Mouse (Mus musculus): ENCODE measurements at regions not wholly inside any gene's neighbourhood (a gene's known extent, or its start where the extent isn't known, plus 50 kb on each side); places are given as distances from the start of the nearest gene placed in this dataset.
A peak's percentile ranks its signal among the peaks of the same experiment; 100 is the strongest.

DNA sequence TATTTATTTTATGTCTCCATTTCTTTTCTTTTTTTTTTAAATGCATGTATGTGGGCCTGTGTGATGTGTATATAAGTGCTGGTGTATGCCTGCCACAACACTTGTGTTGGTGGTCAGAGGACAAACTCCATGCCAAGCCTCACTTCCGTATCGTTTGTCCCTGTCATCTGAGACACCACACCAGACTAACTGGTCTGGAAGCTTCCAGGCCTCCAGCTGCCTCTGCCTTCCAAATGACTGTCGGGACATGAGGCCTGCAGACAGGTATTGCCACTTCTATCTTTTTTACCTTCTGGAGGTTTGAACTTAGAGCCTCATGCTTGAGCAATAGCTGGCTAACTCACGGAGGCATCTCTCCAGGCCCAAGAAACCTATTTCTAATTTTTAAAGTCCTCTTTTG is 318.3 kb downstream of the Foxo1 start:
- Histone ChIP-seq H3K27me3 (no peaks in the 10 kb centered on the region), H3K4me3 (no peak overlapping the region), H3K4me1 (no peaks in the 10 kb centered on the region), H3K9me3 (0 out of 2 replicates have a peak, but pooled peaks cover 5% of the 10 kb centered on the region), H3K36me3 (no peaks in the 10 kb centered on the region), H3K27ac (replicated peaks) (no peak overlapping the region), H3K4me2 (replicated peaks) (no peak overlapping the region), H3K9ac (replicated peaks) (no peak overlapping the region)
- 93% methylated on average over 4 of the region's 4 CpGs for WGBS
- no peak for ATAC-seq (replicated peaks)

GRCm38 (mm10) chr3:52579917-52580316 is 311.8 kb downstream of the Foxo1 start:
- H3K4me3 ChIP-seq: no peak overlapping the region
- no peak overlapping the region for H3K4me2 ChIP-seq (replicated peaks)
- ATAC-seq (replicated peaks): no peak

DNA sequence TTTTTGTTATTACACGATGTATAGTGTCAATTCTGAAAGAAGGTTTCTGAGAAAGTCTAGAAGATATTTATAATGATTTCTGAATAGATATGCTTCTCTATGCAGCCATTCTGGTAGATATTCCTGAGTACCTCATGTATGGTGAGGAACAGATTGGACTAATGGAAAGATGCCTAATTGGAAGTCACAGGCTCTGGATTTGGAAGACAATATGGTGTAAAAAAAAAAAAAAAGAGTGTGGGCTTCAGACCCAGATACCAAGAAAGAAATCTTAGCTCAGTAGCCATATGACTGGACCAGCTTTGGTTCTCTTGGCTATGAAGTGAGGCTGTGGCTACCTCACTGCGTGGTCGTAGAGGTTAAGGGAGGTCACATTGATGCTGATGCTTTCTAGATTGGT is 311.0 kb downstream of the Foxo1 start:
- no peaks in the 10 kb centered on the region for H3K27me3 ChIP-seq
- no peaks in the 10 kb centered on the region for H3K36me3 ChIP-seq
- no peak overlapping the region for H3K27ac ChIP-seq (replicated peaks)
- no peaks in the 10 kb centered on the region for H3K9me3 ChIP-seq
- no peak for ATAC-seq (replicated peaks)
- H3K4me2 ChIP-seq (replicated peaks): no peak overlapping the region
- no peak overlapping the region for H3K4me3 ChIP-seq
- peaks cover 14% of the 10 kb centered on the region for H3K4me1 ChIP-seq
- 88% methylated on average over 3 of the region's 3 CpGs for whole genome bisulfite sequencing
- no peak overlapping the region for H3K9ac ChIP-seq (replicated peaks)

More at GRCm38 (mm10) chr3:52579917-52580316, 311.8 kb downstream of the Foxo1 start:
- H3K27me3 ChIP-seq: no peaks in the 10 kb centered on the region
- WGBS: 84% methylated on average over 3 of the region's 3 CpGs
- no peaks in the 10 kb centered on the region for H3K36me3 ChIP-seq
- H3K9ac ChIP-seq (replicated peaks): no peak overlapping the region
- H3K4me1 ChIP-seq: peaks cover 10% of the 10 kb centered on the region
- no peak overlapping the region for H3K27ac ChIP-seq (replicated peaks)
- H3K9me3 ChIP-seq: no peaks in the 10 kb centered on the region

- Histone ChIP-seq H3K4me1 (peaks cover 14% of the 10 kb centered on the region), H3K36me3 (no peaks in the 10 kb centered on the region), H3K4me2 (replicated peaks) (no peak overlapping the region), H3K9me3 (no peaks in the 10 kb centered on the region), H3K27ac (replicated peaks) (no peak overlapping the region), H3K27me3 (no peaks in the 10 kb centered on the region), H3K9ac (replicated peaks) (no peak overlapping the region), H3K4me3 (no peak overlapping the region)
- 57% methylated on average over 6 of the region's 6 CpGs for WGBS
- ATAC-seq (replicated peaks): no peak
Measured at GRCm38 (mm10) chr3:52576703-52577244, 308.6 kb downstream of the Foxo1 start.

DNA sequence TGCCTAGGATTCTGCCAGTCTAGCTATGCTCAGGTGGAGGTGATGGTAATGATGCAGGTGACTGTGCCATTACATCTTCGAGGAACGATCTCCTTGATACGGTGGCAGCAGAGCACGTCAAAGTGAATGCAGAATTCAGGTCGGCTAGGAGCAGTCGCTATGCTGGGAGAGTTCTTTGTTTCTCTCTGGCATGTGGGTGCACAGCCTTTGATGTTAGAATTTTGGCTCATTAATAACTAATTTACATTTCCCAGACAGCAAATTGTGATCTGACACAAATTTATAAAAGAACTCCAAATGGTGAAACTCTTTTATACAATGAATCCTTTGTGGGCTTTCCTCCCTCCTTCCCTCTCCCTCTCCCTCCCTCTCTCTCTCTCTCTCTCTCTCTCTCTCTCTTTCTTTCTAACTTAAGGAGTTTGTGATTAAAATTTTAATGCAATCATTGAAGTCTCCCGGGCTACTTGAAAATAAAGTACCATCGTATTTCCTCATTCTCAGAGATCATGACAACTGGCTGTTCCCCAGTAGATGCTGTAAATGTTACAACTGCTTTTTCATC is 307.2 kb downstream of the Foxo1 start:
- H3K9me3 ChIP-seq: no peaks in the 10 kb centered on the region
- H3K27me3 ChIP-seq: no peaks in the 10 kb centered on the region
- ATAC-seq (replicated peaks): peak; percentile 87
- WGBS: 12% methylated on average over 8 of the region's 8 CpGs
- H3K4me1 ChIP-seq: peaks cover 14% of the 10 kb centered on the region
- no peak overlapping the region for H3K4me2 ChIP-seq (replicated peaks)
- H3K9ac ChIP-seq (replicated peaks): no peak overlapping the region
- peak overlapping the region; percentile 82 for H3K27ac ChIP-seq (replicated peaks)
- H3K36me3 ChIP-seq: no peaks in the 10 kb centered on the region
- H3K4me3 ChIP-seq: no peak overlapping the region

GRCm38 (mm10) chr3:52574341-52574740 is 306.2 kb downstream of the Foxo1 start:
- Histone ChIP-seq H3K27ac (replicated peaks) (no peak overlapping the region), H3K4me2 (replicated peaks) (no peak overlapping the region), H3K9me3 (no peaks in the 10 kb centered on the region), H3K4me3 (no peak overlapping the region), H3K9ac (replicated peaks) (no peak overlapping the region), H3K4me1 (peaks cover 14% of the 10 kb centered on the region), H3K27me3 (no peaks in the 10 kb centered on the region), H3K36me3 (no peaks in the 10 kb centered on the region)
- 92% methylated on average over 6 of the region's 6 CpGs for WGBS
- no peak for ATAC-seq (replicated peaks)

DNA sequence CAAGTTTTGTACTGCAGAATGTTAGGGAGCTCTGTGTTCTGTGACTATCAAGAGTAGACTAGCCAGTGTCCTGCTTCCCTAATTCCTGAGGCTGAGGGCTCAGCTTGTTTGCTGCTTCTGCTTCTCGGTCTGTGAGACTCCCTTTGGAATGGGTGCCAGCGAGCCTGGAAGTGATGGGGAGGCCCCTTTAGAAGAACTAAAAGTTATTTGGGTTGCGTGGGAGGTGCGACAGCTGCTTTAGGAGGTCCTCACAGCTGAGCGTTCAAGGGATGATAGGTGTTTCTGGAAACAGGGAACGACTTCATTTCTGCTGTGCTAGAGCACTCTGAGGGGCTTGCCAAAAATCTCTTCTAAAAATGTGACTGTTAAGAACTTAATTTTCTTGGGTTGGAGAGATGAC is 305.7 kb downstream of the Foxo1 start:
- no peaks in the 10 kb centered on the region for H3K36me3 ChIP-seq
- no peak for ATAC-seq (replicated peaks)

DNA sequence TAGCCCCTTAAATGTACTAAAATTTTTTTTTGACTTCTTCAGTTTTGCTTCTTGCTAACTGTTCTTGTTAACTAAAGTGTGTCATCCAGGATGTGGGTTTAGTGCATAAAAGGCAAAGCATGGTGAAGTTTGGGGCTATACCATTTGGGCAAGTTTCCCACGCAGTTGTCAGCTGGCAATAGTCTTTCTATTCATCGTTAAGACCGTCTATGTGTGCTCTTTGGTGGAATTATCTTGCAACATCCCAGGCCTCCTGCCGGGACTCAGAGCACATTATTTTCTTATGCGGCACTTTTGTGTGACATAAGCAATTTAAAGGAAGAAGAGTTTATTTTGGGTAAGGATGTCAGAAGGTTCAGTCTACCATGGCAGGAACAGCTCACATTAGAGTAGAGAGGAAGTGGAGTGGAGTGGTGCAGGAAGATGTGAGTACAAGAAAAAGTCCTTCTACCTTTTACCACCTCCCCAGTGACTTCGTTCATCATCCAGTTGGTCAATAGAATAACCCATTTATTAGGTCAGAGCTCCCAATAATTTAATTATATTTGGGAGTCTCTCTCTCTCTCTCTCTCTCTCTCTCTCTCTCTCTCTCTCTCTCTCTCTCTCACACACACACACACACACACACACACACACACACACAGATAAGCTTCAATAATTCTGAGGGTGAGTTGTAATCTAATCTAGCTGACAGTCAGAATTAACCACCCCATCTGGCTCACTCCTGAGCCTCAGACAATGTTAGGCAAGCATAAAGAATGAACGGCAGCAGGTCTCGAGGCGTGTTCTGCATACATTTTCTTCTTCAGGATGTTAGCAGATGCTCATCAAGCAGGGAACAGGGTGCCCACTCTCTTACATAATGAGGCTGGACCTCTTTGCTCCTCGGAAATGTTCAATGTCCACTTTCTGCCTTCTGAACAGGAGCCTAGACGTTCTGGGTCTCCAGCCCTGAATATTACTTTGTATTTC is 304.7 kb downstream of the Foxo1 start:
- Histone ChIP-seq H3K27ac (replicated peaks) (no peak overlapping the region), H3K4me3 (no peak overlapping the region), H3K9ac (replicated peaks) (no peak overlapping the region), H3K36me3 (no peaks in the 10 kb centered on the region), H3K9me3 (no peaks in the 10 kb centered on the region), H3K4me1 (peaks cover 16% of the 10 kb centered on the region), H3K4me2 (replicated peaks) (no peak overlapping the region), H3K27me3 (no peaks in the 10 kb centered on the region)
- WGBS: 64% methylated on average over 11 of the region's 11 CpGs
- ATAC-seq (replicated peaks): no peak; the same call in 1 of the 2 replicates

More for the DNA sequence above, 305.7 kb downstream of the Foxo1 start:
- H3K27me3 ChIP-seq: no peaks in the 10 kb centered on the region
- peaks cover 16% of the 10 kb centered on the region for H3K4me1 ChIP-seq
- H3K9me3 ChIP-seq: no peaks in the 10 kb centered on the region
- H3K4me3 ChIP-seq: no peak overlapping the region
- 88% methylated on average over 6 of the region's 6 CpGs for WGBS
- H3K9ac ChIP-seq (replicated peaks): no peak overlapping the region
- H3K27ac ChIP-seq (replicated peaks): no peak overlapping the region
- H3K4me2 ChIP-seq (replicated peaks): no peak overlapping the region

DNA sequence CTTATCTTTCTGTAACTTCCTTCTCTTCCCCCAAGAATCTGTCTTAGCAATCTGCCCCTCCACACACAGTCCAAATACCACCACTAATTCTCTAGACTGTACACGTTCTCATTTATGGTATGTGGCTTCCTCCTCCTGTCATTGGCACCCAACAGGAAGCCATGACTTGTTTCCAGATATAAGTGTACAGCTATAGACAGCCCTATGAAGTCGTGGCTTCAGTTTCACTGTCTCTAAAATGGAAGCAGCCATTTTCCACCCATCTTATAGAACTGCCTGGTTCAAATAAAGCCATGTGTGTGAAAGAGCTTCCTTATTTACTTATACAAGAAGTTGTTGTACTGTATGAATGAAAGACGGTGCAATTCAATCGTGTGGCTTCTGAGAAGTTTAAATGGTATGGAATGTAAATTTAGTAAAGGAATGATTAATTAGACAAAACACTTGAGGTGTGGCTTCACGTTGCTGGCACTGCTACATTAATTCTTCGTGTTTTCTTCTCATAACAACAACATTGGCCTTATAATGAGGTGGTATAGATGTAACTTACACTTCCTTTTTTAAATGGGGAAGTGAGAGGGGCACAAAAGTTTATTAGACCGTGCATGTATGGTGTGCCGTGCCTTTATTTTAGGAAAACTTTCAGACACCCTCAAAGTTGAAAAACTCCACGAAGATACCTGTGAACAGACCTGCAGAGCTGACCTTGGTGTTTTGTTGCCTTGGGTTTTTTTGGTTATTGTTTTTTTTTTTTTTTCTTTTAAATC is 299.7 kb downstream of the Foxo1 start:
- no peaks in the 10 kb centered on the region for H3K27me3 ChIP-seq
- no peaks in the 10 kb centered on the region for H3K36me3 ChIP-seq
- no peak overlapping the region for H3K4me3 ChIP-seq
- ATAC-seq (replicated peaks): no peak
- H3K9ac ChIP-seq (replicated peaks): no peak overlapping the region
- H3K4me2 ChIP-seq (replicated peaks): no peak overlapping the region
- no peaks in the 10 kb centered on the region for H3K9me3 ChIP-seq
- 80% methylated on average over 9 of the region's 9 CpGs for WGBS
- no peak overlapping the region for H3K27ac ChIP-seq (replicated peaks)
- H3K4me1 ChIP-seq: 0 out of 2 replicates have a peak, but pooled peaks cover 3% of the 10 kb centered on the region

DNA sequence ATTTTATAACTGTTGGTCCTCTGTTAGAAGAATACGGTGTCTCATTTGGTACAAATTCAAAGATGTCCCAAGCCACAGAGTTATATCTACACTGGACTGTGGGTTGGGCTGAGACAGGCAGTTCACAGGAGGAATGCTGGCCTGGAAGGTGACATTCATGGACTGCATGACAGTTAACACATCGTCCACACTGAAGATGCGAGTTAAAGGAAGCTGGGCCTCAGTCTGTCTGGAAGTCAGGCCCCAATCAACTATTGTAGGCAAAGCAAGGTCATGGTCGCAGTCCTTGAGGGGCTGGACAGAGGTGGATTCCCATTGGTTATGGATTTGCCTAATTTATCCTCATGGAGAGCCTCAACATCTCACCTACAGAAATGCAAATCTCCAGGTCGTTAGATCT is 295.5 kb downstream of the Foxo1 start:
- Histone ChIP-seq H3K9ac (replicated peaks) (no peak overlapping the region), H3K27ac (replicated peaks) (no peak overlapping the region), H3K4me2 (replicated peaks) (no peak overlapping the region), H3K4me1 (peaks cover 3% of the 10 kb centered on the region; the same call in 1 of the 2 replicates), H3K4me3 (no peak overlapping the region), H3K9me3 (no peaks in the 10 kb centered on the region), H3K27me3 (no peaks in the 10 kb centered on the region), H3K36me3 (no peaks in the 10 kb centered on the region)
- ATAC-seq (replicated peaks): no peak
- 73% methylated on average over 5 of the region's 5 CpGs for WGBS

DNA sequence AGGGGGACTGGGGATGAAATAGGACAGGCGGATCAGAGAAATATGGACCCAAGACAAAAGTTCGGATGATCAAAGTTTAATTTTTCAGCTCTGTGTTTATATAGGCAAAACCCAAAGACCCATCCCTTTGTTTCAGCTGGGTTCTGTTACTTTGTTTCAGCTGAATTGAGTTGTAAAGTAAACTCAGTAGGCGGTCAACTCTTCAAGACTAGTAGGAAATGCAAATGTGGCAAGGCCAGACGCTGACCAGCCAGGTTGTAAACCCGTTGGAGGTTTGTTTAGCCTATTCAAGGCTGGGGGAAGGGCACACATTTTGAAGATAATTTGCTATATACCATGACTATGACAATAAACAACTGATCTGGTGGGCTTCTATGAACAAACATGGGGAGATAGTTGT is 294.7 kb downstream of the Foxo1 start:
- no peak overlapping the region for H3K4me2 ChIP-seq (replicated peaks)
- ATAC-seq (replicated peaks): no peak
- no peak overlapping the region for H3K9ac ChIP-seq (replicated peaks)
- WGBS: 49% methylated on average over 5 of the region's 5 CpGs
- H3K27me3 ChIP-seq: no peaks in the 10 kb centered on the region
- H3K9me3 ChIP-seq: no peaks in the 10 kb centered on the region
- no peaks in the 10 kb centered on the region for H3K36me3 ChIP-seq
- no peak overlapping the region for H3K27ac ChIP-seq (replicated peaks)
- no peak overlapping the region for H3K4me3 ChIP-seq
- peaks cover 4% of the 10 kb centered on the region; the same call in 1 of the 2 replicates for H3K4me1 ChIP-seq

DNA sequence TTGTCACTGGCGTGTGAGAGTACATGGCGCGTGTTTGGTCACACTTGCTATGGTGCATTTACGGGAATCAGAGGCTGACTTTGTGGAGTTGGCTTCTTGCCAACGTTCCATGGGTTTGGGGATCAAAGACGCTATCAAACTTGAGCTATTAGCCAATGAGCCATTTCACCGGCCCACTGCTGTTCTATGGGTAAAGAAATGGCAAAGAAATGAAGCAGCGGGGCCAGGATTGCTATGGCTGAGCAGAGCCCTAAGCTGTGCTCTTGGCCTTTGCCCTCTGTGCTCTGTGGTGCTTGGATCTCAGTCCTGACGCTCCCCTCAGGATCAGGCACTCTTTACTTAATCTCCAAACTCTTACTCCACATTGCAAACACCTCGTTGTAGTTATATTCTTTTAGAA is 291.3 kb downstream of the Foxo1 start:
- no peaks in the 10 kb centered on the region for H3K27me3 ChIP-seq
- H3K4me1 ChIP-seq: peaks cover 4% of the 10 kb centered on the region; the same call in 1 of the 2 replicates
- H3K4me2 ChIP-seq (replicated peaks): no peak overlapping the region
- WGBS: 70% methylated on average over 10 of the region's 10 CpGs
- H3K36me3 ChIP-seq: no peaks in the 10 kb centered on the region
- no peak overlapping the region for H3K27ac ChIP-seq (replicated peaks)
- no peaks in the 10 kb centered on the region for H3K9me3 ChIP-seq
- no peak overlapping the region for H3K9ac ChIP-seq (replicated peaks)
- ATAC-seq (replicated peaks): no peak
- H3K4me3 ChIP-seq: no peak overlapping the region

Measured in forebrain, embryonic 15.5 days (tissue).